Mouse (Mus musculus) liver, embryonic 14.5 days (tissue): ENCODE measurements around the gene Tdrd12.

ENCODE experiments used
- CTCF ChIP-seq: IDR thresholded peaks from 2 replicates; pipeline ENCODE4 v1.5.1; 2016; ENCODE audit warnings: antibody characterized with exemption, low read depth, control low read depth
- EP300 ChIP-seq: IDR thresholded peaks from 2 replicates; pipeline ENCODE4 v1.6.1; 2016; ENCODE audit warnings: antibody characterized with exemption, low read depth

- TF ChIP-seq CTCF, result no peak
- TF ChIP-seq EP300, result no peak
These were observed 46.5 kb downstream of the Tdrd12 start for GRCm38 (mm10) chr7:35491005-35491404.
